12 mouse cellular contexts compared by ENCODE assay signal in genomic region chr9:68791982-68792540, GRCm38 (mm10).
DNase-seq lines count a peak whose midpoint lies in the region; ATAC-seq and TF ChIP-seq lines count a peak whose summit lies in the region.
"Had no signal": no experiment of that assay in that cellular context is flagged by ENCODE, and none has a peak within 500 bp of the region (broad histone marks: within the 10 kb centered on the region; RNA-seq: fewer than 3 reads in every experiment).

No protein-coding gene starts in this region.

- H3K27me3 ChIP-seq in hindbrain, embryonic 15.5 days, result no peaks in the 10 kb centered on the region
- no peaks in the 10 kb centered on the region for H3K27me3 ChIP-seq in hindbrain, embryonic 11.5 days (ENCODE audit: control insufficient read depth, insufficient read depth, low read length)
- H3K27me3 ChIP-seq in forebrain, embryonic 14.5 days (replicated peaks; ENCODE audit: control insufficient read depth, insufficient read depth, low read length), result no peaks in the 10 kb centered on the region
- H3K27me3 ChIP-seq in midbrain, postnatal 0 days (ENCODE audit: insufficient read depth, low read length), result no peaks in the 10 kb centered on the region
- H3K27me3 ChIP-seq: liver, embryonic 15.5 days; midbrain, embryonic 12.5 days had no signal

- ATAC-seq in hindbrain, embryonic 15.5 days (ENCODE audit: low FRiP score, low read depth), result no peak
- no peak for ATAC-seq in hindbrain, embryonic 11.5 days (ENCODE audit: low FRiP score)
- peak; percentile 80 for ATAC-seq in forebrain, embryonic 14.5 days
- no peak for ATAC-seq in midbrain, postnatal 0 days (ENCODE audit: low FRiP score)
- ATAC-seq: activated CD4-positive, CD25-positive, alpha-beta regulatory T cell, adult 4 months had no signal

- WGBS in hindbrain, embryonic 15.5 days, result 49% methylated on average over 16 of the region's 16 CpGs
- 83% methylated on average over 16 of the region's 16 CpGs for WGBS in hindbrain, embryonic 11.5 days
- WGBS in forebrain, embryonic 14.5 days, result 10% methylated on average over 16 of the region's 16 CpGs
- WGBS in midbrain, postnatal 0 days, result 57% methylated on average over 16 of the region's 16 CpGs

- no peak for TF ChIP-seq CTCF in brain, embryonic 14.5 days (IDR thresholded peaks at IDR 0.05; ENCODE audit: borderline replicate concordance, extremely low read depth, insufficient read depth, insufficient read length)
- no peak for TF ChIP-seq CTCF in midbrain, postnatal 0 days (IDR thresholded peaks at IDR 0.05)

- H3K4me3 ChIP-seq in hindbrain, embryonic 15.5 days, result no peak overlapping the region
- no peak overlapping the region for H3K4me3 ChIP-seq in hindbrain, embryonic 11.5 days (ENCODE audit: low read depth, low read length)
- peak overlapping the region; percentile 13; the same call in 1 of the 2 replicates for H3K4me3 ChIP-seq in forebrain, embryonic 14.5 days (ENCODE audit: low read depth, low read length)
- H3K4me3 ChIP-seq in midbrain, postnatal 0 days (ENCODE audit: low read depth, low read length), result no peak overlapping the region
- H3K4me3 ChIP-seq: liver, embryonic 15.5 days; midbrain, embryonic 12.5 days had no signal

- no peak overlapping the region for H3K27ac ChIP-seq in hindbrain, embryonic 15.5 days (replicated peaks)
- H3K27ac ChIP-seq in hindbrain, embryonic 11.5 days (ENCODE audit: low read depth, low read length), result no peak overlapping the region
- H3K27ac ChIP-seq in forebrain, embryonic 14.5 days (ENCODE audit: low read depth, low read length), result no peak overlapping the region
- H3K27ac ChIP-seq in midbrain, postnatal 0 days (ENCODE audit: low read depth, low read length), result no peak overlapping the region
- H3K27ac ChIP-seq: liver, embryonic 15.5 days; midbrain, embryonic 12.5 days had no signal

- peaks cover 11% of the 10 kb centered on the region for H3K4me1 ChIP-seq in hindbrain, embryonic 15.5 days (replicated peaks)
- H3K4me1 ChIP-seq in hindbrain, embryonic 11.5 days (replicated peaks; ENCODE audit: control insufficient read depth, insufficient read depth, low read length), result no peaks in the 10 kb centered on the region
- H3K4me1 ChIP-seq in forebrain, embryonic 14.5 days (ENCODE audit: control insufficient read depth, insufficient read depth, low read length), result peaks cover 13% of the 10 kb centered on the region; the same call in 1 of the 2 replicates
- H3K4me1 ChIP-seq in midbrain, postnatal 0 days (ENCODE audit: insufficient read depth, low read length), result no peaks in the 10 kb centered on the region
- H3K4me1 ChIP-seq: midbrain, embryonic 12.5 days had no signal

- no peak for TF ChIP-seq POLR2A in brain, embryonic 14.5 days (IDR thresholded peaks at IDR 0.05; ENCODE audit: borderline replicate concordance, extremely low read depth, insufficient read depth, insufficient read length, poor library complexity, severe bottlenecking)

- no peaks in the 10 kb centered on the region for H3K9me3 ChIP-seq in hindbrain, embryonic 15.5 days
- H3K9me3 ChIP-seq in hindbrain, embryonic 11.5 days (ENCODE audit: control insufficient read depth, low read length), result no peaks in the 10 kb centered on the region
- no peaks in the 10 kb centered on the region for H3K9me3 ChIP-seq in forebrain, embryonic 14.5 days (replicated peaks; ENCODE audit: control insufficient read depth, low read length)
- H3K9me3 ChIP-seq in midbrain, postnatal 0 days (ENCODE audit: low read length), result no peaks in the 10 kb centered on the region
- H3K9me3 ChIP-seq: liver, embryonic 15.5 days; midbrain, embryonic 12.5 days had no signal

- DNase-seq in hindbrain, embryonic 11.5 days (ENCODE audit: low spot score), result no peak
- DNase-seq in brain, embryonic 14.5 days (ENCODE audit: low read depth), result peak; percentile 91
- peak; percentile 80 for DNase-seq in forebrain, embryonic 14.5 days (ENCODE audit: low spot score)
- DNase-seq in midbrain, postnatal 0 days (ENCODE audit: low spot score), result peak; percentile 47
- DNase-seq in kidney, adult 9 months, result no peak
- no peak for DNase-seq in lung, postnatal 36 days
- DNase-seq: kidney, postnatal 14 days; thymus, postnatal 14 days had no signal

- no peaks in the 10 kb centered on the region for H3K36me3 ChIP-seq in hindbrain, embryonic 15.5 days
- H3K36me3 ChIP-seq in hindbrain, embryonic 11.5 days (ENCODE audit: control insufficient read depth, insufficient read depth, low read length), result no peaks in the 10 kb centered on the region
- no peaks in the 10 kb centered on the region for H3K36me3 ChIP-seq in forebrain, embryonic 14.5 days (ENCODE audit: control insufficient read depth, insufficient read depth, low read length)
- H3K36me3 ChIP-seq in midbrain, postnatal 0 days (ENCODE audit: insufficient read depth, low read length), result no peaks in the 10 kb centered on the region
- H3K36me3 ChIP-seq: liver, embryonic 15.5 days; midbrain, embryonic 12.5 days had no signal

- H3K4me2 ChIP-seq in hindbrain, embryonic 15.5 days, result peak overlapping the region; percentile 20
- no peak overlapping the region for H3K4me2 ChIP-seq in hindbrain, embryonic 11.5 days (replicated peaks; ENCODE audit: low read depth, low read length)
- H3K4me2 ChIP-seq in forebrain, embryonic 14.5 days (ENCODE audit: low read length), result peak overlapping the region; percentile 47
- peak overlapping the region; percentile 12; the same call in 1 of the 2 replicates for H3K4me2 ChIP-seq in midbrain, postnatal 0 days (ENCODE audit: low read depth, low read length, poor library complexity, severe bottlenecking)
- H3K4me2 ChIP-seq: liver, embryonic 15.5 days; midbrain, embryonic 12.5 days had no signal

- H3K9ac ChIP-seq in hindbrain, embryonic 15.5 days, result no peak overlapping the region
- H3K9ac ChIP-seq in hindbrain, embryonic 11.5 days (ENCODE audit: low read depth, low read length), result no peak overlapping the region
- H3K9ac ChIP-seq in forebrain, embryonic 14.5 days (ENCODE audit: low read length), result peak overlapping the region; percentile 35; the same call in 1 of the 2 replicates
- H3K9ac ChIP-seq in midbrain, postnatal 0 days (replicated peaks; ENCODE audit: low read length, poor library complexity, severe bottlenecking), result no peak overlapping the region
- H3K9ac ChIP-seq: liver, embryonic 15.5 days; midbrain, embryonic 12.5 days had no signal

Comparison
In these comparisons a context has a peak if more than half of its experiments do, and no peak if none do; other contexts are left out.
1. DNase-seq: peak in brain, embryonic 14.5 days (single experiment), forebrain, embryonic 14.5 days (single experiment) and midbrain, postnatal 0 days (single experiment); none in hindbrain, embryonic 11.5 days (single experiment), kidney, adult 9 months (single experiment) and lung, postnatal 36 days (single experiment).